26 mouse cellular contexts compared by ENCODE assay signal in the genomic region with DNA sequence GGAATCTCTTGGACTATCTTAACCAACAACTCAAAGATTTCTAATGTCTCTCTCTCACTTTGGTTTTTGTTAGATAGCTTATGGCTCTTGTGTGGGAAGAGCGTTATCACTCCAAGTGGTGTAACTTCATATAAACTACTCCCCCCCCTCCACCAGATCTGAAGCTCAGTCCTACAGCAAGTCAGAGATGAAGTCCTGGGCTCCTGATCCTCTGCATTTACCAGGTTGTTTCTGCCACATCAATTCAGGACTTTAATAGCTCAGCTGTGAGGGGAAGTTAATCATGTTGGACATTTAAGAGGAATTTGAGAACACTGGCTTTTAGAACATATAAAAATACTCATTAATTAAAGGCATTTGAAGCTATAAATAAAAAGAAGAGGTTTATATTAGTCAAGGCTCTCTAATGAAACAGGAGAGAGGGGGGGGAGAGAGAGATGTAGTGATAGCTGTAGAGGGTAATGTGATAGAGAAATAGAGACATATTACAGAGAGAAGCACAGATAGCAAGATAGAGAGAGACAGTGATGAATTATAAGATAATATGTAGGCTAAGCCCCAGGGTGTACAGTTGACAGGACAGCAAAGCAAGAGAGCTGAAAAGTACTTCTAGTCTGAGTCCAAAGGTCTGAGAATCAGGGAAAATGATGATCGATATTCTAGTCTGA.
"Had no signal": no experiment of that assay in that cellular context is flagged by ENCODE, and none has a peak within 500 bp of the region (broad histone marks: within the 10 kb centered on the region; RNA-seq: fewer than 3 reads in every experiment).

No protein-coding gene starts in this region.

- DNase-seq: forebrain, postnatal 0 days; gastrocnemius, postnatal 14 days; gastrocnemius, postnatal 36 days; heart, adult 11 months; heart, adult 2 months; heart, postnatal 14 days; heart, postnatal 36 days; kidney, adult 18-20 months; kidney, adult 8-10 months; kidney, postnatal 25 days; liver, embryonic 13.5 days; liver, postnatal 0 days had no signal

- H3K4me2 ChIP-seq: heart, embryonic 11.5 days; heart, embryonic 13.5 days; heart, embryonic 15.5 days; hindbrain, embryonic 13.5 days; hindbrain, embryonic 15.5 days; intestine, embryonic 15.5 days; limb, embryonic 12.5 days; liver, embryonic 11.5 days; liver, embryonic 13.5 days; liver, embryonic 15.5 days had no signal

- H3K27me3 ChIP-seq: heart, embryonic 13.5 days; heart, embryonic 15.5 days; hindbrain, embryonic 13.5 days; hindbrain, embryonic 15.5 days; intestine, embryonic 15.5 days; limb, embryonic 12.5 days; liver, embryonic 13.5 days; liver, embryonic 15.5 days had no signal

- H3K9me3 ChIP-seq: heart, embryonic 13.5 days; heart, embryonic 15.5 days; hindbrain, embryonic 13.5 days; hindbrain, embryonic 15.5 days; intestine, embryonic 15.5 days; limb, embryonic 12.5 days; liver, embryonic 13.5 days; liver, embryonic 15.5 days had no signal

- H3K9ac ChIP-seq: forebrain, postnatal 0 days; heart, embryonic 13.5 days; heart, embryonic 15.5 days; hindbrain, embryonic 13.5 days; hindbrain, embryonic 15.5 days; intestine, embryonic 15.5 days; limb, embryonic 12.5 days; liver, embryonic 13.5 days; liver, embryonic 15.5 days; liver, postnatal 0 days had no signal

- H3K27ac ChIP-seq: heart, adult 2 months; heart, embryonic 13.5 days; heart, embryonic 15.5 days; hindbrain, embryonic 13.5 days; hindbrain, embryonic 15.5 days; hindbrain, postnatal 0 days; intestine, embryonic 15.5 days; layer of hippocampus, adult 2 months; left cerebral cortex, adult 2 months; limb, embryonic 12.5 days; liver, embryonic 13.5 days; liver, embryonic 15.5 days had no signal

- ATAC-seq: forebrain, postnatal 0 days; hindbrain, postnatal 0 days; inflammation-experienced regulatory T-cells, adult 6 months; intestine, embryonic 15.5 days; intestine, postnatal 0 days; liver, postnatal 0 days had no signal

- H3K4me3 ChIP-seq: heart, adult 2 months; heart, embryonic 13.5 days; heart, embryonic 15.5 days; hindbrain, embryonic 13.5 days; hindbrain, embryonic 15.5 days; intestine, embryonic 15.5 days; layer of hippocampus, adult 2 months; left cerebral cortex, adult 2 months; limb, embryonic 12.5 days; liver, embryonic 13.5 days; liver, embryonic 15.5 days had no signal

- H3K36me3 ChIP-seq: heart, embryonic 13.5 days; heart, embryonic 15.5 days; hindbrain, embryonic 13.5 days; hindbrain, embryonic 15.5 days; intestine, embryonic 15.5 days; limb, embryonic 12.5 days; liver, embryonic 13.5 days; liver, embryonic 15.5 days had no signal

- H3K4me1 ChIP-seq: heart, embryonic 15.5 days; hindbrain, embryonic 13.5 days; hindbrain, embryonic 15.5 days; intestine, embryonic 15.5 days; liver, embryonic 15.5 days had no signal
